Mouse (Mus musculus) liver, embryonic 15.5 days (tissue): ENCODE measurements around the gene Gps1. TPM values are rescaled to one million over a fixed set of nuclear protein-coding genes. Genes with fewer than 3 reads are reported as not detected.
A peak's percentile ranks its signal among the peaks of the same experiment; 100 is the strongest.

Experiments
- ATAC-seq: fragments of 200-750 bp; cut with Nextera tagmentation; 2 replicates; pipeline ENCODE4 v1.8.0; 2017; ENCODE audit warnings: moderate number of reproducible peaks, mild to moderate bottlenecking, moderate library complexity; ENCODE audit not compliant: insufficient read depth
- H3K27ac ChIP-seq: fragments of 300-500 bp; sonication (generic); replicated peaks from 2 replicates; pipeline ENCODE4 v1.5.1; 2015; ENCODE audit warnings: mild to moderate bottlenecking, inconsistent platforms
- H3K27me3 ChIP-seq: fragments of 300-500 bp; sonication (generic); 2 replicates; pipeline ENCODE4 v1.6.1; 2015; ENCODE audit warnings: mild to moderate bottlenecking, inconsistent platforms
- H3K36me3 ChIP-seq: fragments of 300-500 bp; sonication (generic); replicated peaks from 2 replicates; pipeline ENCODE4 v1.6.1; 2015; ENCODE audit warnings: moderate library complexity, mild to moderate bottlenecking, inconsistent platforms
- H3K4me1 ChIP-seq: fragments of 300-500 bp; sonication (generic); replicated peaks from 2 replicates; pipeline ENCODE4 v1.6.1; 2015; ENCODE audit warnings: inconsistent platforms
- H3K4me2 ChIP-seq: fragments of 300-500 bp; sonication (generic); 2 replicates; pipeline ENCODE4 v1.6.1; 2015; ENCODE audit warnings: moderate library complexity, mild to moderate bottlenecking, inconsistent platforms
- H3K4me3 ChIP-seq: fragments of 300-500 bp; sonication (generic); replicated peaks from 2 replicates; pipeline ENCODE4 v1.5.1; 2015; ENCODE audit warnings: mild to moderate bottlenecking, inconsistent platforms
- H3K9ac ChIP-seq: fragments of 300-500 bp; sonication (generic); 2 replicates; pipeline ENCODE4 v1.6.1; 2015; ENCODE audit warnings: moderate library complexity, mild to moderate bottlenecking, inconsistent platforms
- H3K9me3 ChIP-seq: fragments of 300-500 bp; sonication (generic); replicated peaks from 2 replicates; pipeline ENCODE4 v1.6.1; 2016; ENCODE audit warnings: inconsistent platforms
- WGBS: fragments of 180-500 bp; shearing (Covaris S2); methylation state at CpG from one replicate; pipeline ENCODE4 v1.1.7; 2015; ENCODE audit warnings: mixed read lengths; ENCODE audit not compliant: insufficient replicate concordance; 5-methylcytosine and 5-hydroxymethylcytosine counted together
- polyA plus RNA-seq: library from polyadenylated mRNA; unstranded; fragments of >200 nt; fragmentation: Nextera tagmentation; extraction: Ambion mirVana; gene quantifications from 2 replicates; pipeline ENCODE4 v1.2.1, GENCODE M21; 2015

Gps1 gene
- polyA plus RNA-seq, 1 experiment from 2014 or later, result 72.0 TPM

DNA sequence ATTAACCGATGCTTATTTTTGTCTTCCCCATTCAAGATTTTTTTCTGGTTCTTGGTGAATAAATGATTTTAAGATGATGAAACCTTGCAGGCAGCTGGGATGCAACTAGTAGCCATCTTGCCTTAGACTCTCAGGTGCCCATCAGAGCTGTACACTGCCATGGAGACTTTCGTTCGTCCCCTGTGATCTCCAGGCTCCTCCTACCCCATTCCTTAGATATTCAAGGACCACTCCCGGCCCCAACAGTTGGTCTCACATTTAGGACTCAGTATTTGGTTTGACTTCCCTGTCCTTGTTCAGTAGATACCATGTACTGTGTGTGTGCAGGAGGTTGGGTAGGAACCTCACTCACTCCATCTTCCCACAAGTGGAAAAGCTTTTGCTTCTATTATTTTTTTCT lies 20.7 kb downstream of the Gps1 start:
- no peak overlapping the region for H3K27ac ChIP-seq
- no peaks in the 10 kb centered on the region for H3K9me3 ChIP-seq
- H3K4me1 ChIP-seq, result peaks cover 12% of the 10 kb centered on the region
- 63% methylated on average over 4 of the region's 4 CpGs for WGBS
- H3K4me3 ChIP-seq, result no peak overlapping the region
- H3K9ac ChIP-seq, result no peak overlapping the region
- no peak for ATAC-seq
- no peaks in the 10 kb centered on the region for H3K27me3 ChIP-seq
- peaks cover 35% of the 10 kb centered on the region for H3K36me3 ChIP-seq
- no peak overlapping the region for H3K4me2 ChIP-seq

DNA sequence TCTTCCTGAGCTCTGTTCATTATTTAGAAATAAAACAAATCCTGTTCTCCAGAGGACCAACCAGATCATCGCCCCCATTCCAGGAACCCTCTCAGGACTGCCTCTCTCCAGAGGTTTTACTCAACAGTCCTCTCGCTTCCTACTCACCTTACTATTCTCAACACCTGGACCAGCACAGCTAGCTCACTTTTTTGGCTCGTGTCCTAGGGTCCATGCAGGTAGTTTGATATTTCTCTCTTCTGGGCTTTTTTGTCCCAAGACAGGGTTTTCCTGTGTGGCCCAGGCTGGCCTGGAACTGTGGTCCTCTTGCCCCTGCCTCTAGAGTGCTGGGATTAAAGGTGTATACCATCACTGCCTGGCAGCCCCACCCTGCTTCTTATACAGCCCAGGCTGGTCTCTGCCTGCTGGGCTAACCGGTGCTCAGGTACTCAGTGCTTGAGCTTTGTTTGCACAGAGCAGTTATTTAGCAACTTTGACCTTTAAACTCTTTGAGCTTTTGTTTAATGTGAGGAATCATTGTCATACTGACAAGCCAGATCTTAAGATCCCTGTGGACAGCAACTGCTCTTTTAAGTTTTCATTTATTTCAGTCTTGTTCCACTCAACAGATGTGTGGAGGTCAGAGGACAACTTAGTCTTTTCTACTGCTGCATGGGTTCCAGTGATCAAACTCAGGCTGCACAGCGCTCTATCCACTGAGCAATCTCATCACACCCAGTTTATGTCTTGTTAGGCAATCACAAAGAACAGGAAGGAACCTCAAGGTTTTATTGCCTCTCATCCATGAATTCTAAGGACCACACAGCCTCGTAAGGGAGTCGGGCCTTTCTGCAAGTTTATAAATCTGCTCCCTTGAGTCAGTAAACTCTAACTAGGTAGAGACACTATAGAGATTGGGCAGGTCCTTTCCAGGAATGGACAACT lies 21.6 kb downstream of the Gps1 start:
- H3K4me2 ChIP-seq, result no peak overlapping the region
- peaks cover 4% of the 10 kb centered on the region; the same call in 1 of the 2 replicates for H3K4me1 ChIP-seq
- no peak overlapping the region for H3K27ac ChIP-seq
- no peak overlapping the region for H3K4me3 ChIP-seq
- WGBS, result 74% methylated on average over 7 of the region's 7 CpGs
- no peaks in the 10 kb centered on the region for H3K9me3 ChIP-seq
- H3K27me3 ChIP-seq, result no peaks in the 10 kb centered on the region
- ATAC-seq, result no peak
- peaks cover 43% of the 10 kb centered on the region for H3K36me3 ChIP-seq
- no peak overlapping the region for H3K9ac ChIP-seq

DNA sequence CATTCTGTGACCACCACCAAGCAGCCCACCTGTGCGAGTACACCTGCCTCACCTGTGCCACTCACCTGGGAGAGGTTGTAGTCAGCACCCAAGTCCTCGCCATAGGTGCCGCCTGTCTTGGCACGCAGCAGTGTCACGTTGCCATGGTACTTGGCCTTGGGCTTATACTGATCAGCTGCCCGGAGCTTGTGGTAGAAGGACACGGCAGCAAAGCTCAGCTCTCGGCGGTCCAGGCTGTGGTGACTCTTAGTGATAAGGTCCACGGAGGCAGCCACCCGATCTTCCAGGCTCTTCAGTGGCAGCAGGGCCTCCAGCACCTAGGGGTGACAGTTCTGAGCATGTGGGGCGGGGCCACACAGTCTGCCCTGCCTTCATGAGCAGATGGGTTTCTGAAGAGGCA lies 23.9 kb downstream of the Gps1 start:
- no peaks in the 10 kb centered on the region for H3K27me3 ChIP-seq
- peaks cover 67% of the 10 kb centered on the region for H3K36me3 ChIP-seq
- no peak overlapping the region for H3K9ac ChIP-seq
- H3K4me1 ChIP-seq, result peaks cover 4% of the 10 kb centered on the region; the same call in 1 of the 2 replicates
- no peak overlapping the region for H3K27ac ChIP-seq
- H3K4me2 ChIP-seq, result no peak overlapping the region
- ATAC-seq, result no peak
- WGBS, result 72% methylated on average over 12 of the region's 12 CpGs
- no peaks in the 10 kb centered on the region for H3K9me3 ChIP-seq
- no peak overlapping the region for H3K4me3 ChIP-seq

DNA sequence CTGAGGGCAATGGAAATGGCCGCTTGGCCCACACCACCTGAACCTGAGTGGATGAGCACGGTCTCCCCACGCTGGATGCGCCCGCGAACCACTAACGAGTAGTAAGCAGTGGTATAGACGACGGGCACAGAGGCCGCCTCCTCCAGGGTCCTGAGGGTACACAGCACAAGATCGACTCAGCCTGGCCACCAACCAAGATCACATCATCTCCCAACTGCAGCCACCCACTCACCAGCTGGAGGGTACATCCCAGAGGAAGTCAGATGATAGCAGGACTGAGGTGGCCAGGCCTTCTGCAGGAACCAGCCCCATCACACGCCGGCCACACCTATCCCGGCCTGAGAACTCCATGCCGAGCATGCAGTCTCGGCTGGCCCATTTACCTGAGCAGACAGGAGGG lies 28.0 kb downstream of the Gps1 start:
- Histone ChIP-seq H3K27ac (no peak overlapping the region), H3K36me3 (peaks cover 100% of the 10 kb centered on the region), H3K4me3 (no peak overlapping the region), H3K27me3 (no peaks in the 10 kb centered on the region), H3K9ac (no peak overlapping the region), H3K4me2 (no peak overlapping the region), H3K4me1 (no peaks in the 10 kb centered on the region), H3K9me3 (no peaks in the 10 kb centered on the region)
- WGBS, result 85% methylated on average over 16 of the region's 16 CpGs
- no peak for ATAC-seq

DNA sequence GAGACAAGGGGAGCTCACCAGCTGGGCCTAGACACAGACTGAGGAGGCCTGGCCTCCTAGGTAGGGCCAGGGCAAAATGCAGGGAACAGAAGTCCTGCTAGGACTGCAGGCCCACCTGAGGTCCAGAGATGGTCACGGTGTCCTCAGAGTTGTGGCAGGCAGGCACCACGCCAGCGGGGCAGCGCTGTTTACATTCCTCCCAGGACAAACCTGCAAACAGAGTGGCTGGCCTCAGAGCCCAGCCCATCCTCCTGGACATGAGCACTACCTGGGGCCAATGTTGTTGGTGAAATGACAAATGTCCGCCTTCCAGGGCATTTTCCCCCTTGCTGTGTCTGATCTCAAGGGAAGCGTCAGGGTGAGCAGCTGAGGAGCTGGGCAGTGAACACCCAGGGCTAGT lies 33.3 kb downstream of the Gps1 start:
- 84% methylated on average over 6 of the region's 6 CpGs for WGBS
- H3K27me3 ChIP-seq, result no peaks in the 10 kb centered on the region
- peaks cover 99% of the 10 kb centered on the region for H3K36me3 ChIP-seq
- no peak overlapping the region for H3K27ac ChIP-seq
- no peak overlapping the region for H3K9ac ChIP-seq
- no peaks in the 10 kb centered on the region for H3K9me3 ChIP-seq
- H3K4me2 ChIP-seq, result no peak overlapping the region
- ATAC-seq, result no peak
- H3K4me1 ChIP-seq, result peaks cover 18% of the 10 kb centered on the region
- H3K4me3 ChIP-seq, result no peak overlapping the region

DNA sequence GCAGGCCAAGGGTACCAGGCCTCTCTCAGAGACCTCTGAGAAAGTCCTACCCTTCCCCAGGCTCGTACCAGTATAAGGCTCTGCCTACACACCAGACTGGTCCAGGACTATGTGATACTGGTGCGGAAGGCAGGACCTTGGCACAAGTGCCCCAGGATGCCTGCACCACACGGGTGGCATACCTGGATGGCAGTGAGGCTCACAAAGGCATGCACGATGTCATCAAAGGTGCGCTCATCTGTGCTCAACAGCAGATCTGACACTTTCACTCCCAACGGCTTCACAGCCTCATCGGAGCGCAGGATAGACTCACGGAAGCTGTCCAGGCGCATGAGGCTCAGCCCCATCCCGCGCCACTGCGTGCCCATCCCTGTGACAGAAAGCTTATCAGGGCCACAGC lies 34.2 kb downstream of the Gps1 start:
- 87% methylated on average over 13 of the region's 13 CpGs for WGBS
- Histone ChIP-seq H3K4me1 (peaks cover 27% of the 10 kb centered on the region), H3K9me3 (no peaks in the 10 kb centered on the region), H3K9ac (no peak overlapping the region), H3K36me3 (peaks cover 90% of the 10 kb centered on the region), H3K4me3 (no peak overlapping the region), H3K4me2 (no peak overlapping the region), H3K27me3 (no peaks in the 10 kb centered on the region), H3K27ac (no peak overlapping the region)
- ATAC-seq, result no peak

DNA sequence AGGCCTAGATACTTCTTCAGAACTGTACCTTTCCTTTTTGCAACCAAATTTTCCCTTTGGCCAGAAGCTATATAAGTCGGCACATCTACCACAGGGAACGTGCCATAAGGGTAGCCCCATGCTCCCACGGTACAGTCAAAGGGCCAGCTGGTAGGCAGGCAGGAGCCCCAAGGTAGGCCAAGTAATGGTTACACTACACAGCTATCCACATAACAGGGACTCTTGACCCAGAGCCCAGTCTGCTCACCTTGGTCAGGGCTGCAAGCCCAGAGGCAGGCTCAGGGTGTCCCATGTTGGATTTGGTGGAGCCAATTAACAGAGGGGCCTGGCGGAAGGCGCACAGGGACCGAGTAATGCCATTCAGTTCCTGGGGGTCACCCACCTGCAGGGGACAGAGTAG lies 35.5 kb downstream of the Gps1 start:
- no peaks in the 10 kb centered on the region for H3K9me3 ChIP-seq
- no peak overlapping the region for H3K4me2 ChIP-seq
- H3K36me3 ChIP-seq, result peaks cover 77% of the 10 kb centered on the region
- peaks cover 40% of the 10 kb centered on the region for H3K4me1 ChIP-seq
- WGBS, result 86% methylated on average over 6 of the region's 6 CpGs
- no peaks in the 10 kb centered on the region for H3K27me3 ChIP-seq
- no peak for ATAC-seq
- H3K4me3 ChIP-seq, result no peak overlapping the region
- H3K27ac ChIP-seq, result no peak overlapping the region
- H3K9ac ChIP-seq, result no peak overlapping the region

DNA sequence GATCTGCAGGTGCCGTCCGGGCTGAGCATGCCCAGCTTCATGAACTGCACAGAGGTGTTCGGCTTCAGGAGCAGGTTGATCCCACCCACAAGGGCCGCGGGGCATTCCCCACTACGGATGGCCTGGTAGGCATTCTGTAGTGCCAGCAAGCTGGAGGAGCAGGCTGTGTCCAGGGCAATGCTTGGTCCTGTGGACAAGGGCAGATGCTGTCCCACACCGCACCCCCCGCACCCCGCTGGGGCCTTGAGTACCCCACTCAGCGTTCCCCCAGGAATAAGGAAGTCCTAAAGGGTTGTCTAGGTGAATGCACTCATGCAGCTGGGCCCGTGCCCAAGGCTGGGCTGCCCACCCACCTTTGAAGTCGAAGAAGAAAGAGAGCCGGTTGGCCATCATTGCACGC lies 36.5 kb downstream of the Gps1 start:
- Histone ChIP-seq H3K9me3 (no peaks in the 10 kb centered on the region), H3K4me1 (peaks cover 50% of the 10 kb centered on the region), H3K4me2 (no peak overlapping the region), H3K9ac (no peak overlapping the region), H3K36me3 (peaks cover 67% of the 10 kb centered on the region), H3K27ac (no peak overlapping the region), H3K27me3 (no peaks in the 10 kb centered on the region), H3K4me3 (no peak overlapping the region)
- no peak for ATAC-seq
- WGBS, result 85% methylated on average over 14 of the region's 14 CpGs

DNA sequence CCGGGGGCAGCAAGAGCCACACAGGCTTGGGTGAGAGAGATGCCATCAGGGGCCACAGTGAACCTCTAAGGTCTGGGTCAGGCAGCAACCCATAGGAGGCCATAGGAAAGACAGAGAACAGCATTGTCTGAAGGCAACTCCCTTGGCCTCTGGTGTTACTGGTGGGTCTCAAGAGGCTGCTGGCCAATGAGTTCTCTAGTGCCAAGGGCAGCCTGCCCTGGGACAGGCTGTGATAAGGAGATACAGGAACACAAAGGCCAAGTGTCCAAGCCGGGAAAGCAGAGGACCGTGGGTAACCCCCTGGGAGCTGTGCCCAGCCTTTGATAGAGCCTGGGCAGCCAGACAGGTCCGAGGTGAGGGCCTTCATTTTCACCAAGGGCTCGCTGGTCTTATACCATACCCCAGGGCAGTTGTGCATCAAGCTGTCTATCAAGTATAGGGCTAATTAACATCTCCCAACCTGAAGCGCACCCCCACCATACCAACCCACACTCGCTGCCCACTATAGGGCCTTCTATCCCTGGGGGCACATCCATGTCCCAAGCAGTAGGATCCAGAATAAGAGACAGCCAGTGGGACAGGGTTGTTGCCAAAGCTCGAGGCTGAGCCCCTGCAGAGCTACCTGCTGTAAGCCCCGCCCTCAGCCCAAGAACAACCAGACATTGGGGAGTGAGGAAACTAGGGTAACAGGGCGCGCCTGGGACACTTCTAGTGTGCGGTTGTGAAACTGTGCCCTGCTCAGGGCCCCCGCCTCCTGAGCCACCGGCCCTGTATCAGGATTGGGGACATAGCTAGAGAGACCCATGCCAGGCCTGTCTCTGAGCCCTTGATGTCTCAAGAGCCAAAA lies 37.2 kb downstream of the Gps1 start:
- H3K4me3 ChIP-seq, result peak overlapping the region; percentile 69
- H3K4me1 ChIP-seq, result peaks cover 57% of the 10 kb centered on the region
- H3K27me3 ChIP-seq, result no peaks in the 10 kb centered on the region
- ATAC-seq, result no peak
- 70% methylated on average over 14 of the region's 14 CpGs for WGBS
- 0 out of 2 replicates have a peak overlapping the region, but pooled peaks have one; percentile 76 for H3K9ac ChIP-seq
- peaks cover 60% of the 10 kb centered on the region for H3K36me3 ChIP-seq
- no peaks in the 10 kb centered on the region for H3K9me3 ChIP-seq
- no peak overlapping the region for H3K27ac ChIP-seq
- peak overlapping the region; percentile 97 for H3K4me2 ChIP-seq

DNA sequence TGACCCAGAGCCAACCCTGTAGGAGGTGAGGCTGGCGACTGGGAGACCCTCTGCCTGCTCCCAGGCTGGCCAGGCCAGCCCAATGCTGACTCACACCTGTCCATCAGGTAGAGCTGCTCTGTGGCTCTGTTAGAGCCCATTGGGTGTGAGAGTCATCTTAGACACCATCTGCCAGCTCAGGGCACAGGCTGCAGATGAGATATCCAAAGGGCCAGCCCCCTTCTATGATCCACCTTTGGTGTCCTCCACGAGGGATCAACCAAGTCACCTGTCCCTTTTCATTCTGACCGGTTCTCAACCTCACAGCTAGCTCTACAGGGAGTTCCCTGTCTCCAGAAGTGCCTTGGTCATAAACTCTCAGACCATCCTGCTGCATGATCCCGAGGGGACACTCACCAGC lies 38.2 kb downstream of the Gps1 start:
- peak overlapping the region; percentile 69 for H3K4me3 ChIP-seq

More for the DNA sequence above, 38.2 kb downstream of the Gps1 start:
- Histone ChIP-seq H3K9ac (peak overlapping the region; percentile 76), H3K27ac (peak overlapping the region; percentile 80; the same call in 1 of the 2 replicates), H3K27me3 (no peaks in the 10 kb centered on the region), H3K4me2 (peak overlapping the region; percentile 97), H3K4me1 (peaks cover 59% of the 10 kb centered on the region), H3K36me3 (peaks cover 50% of the 10 kb centered on the region), H3K9me3 (no peaks in the 10 kb centered on the region)
- 34% methylated on average over 4 of the region's 4 CpGs for WGBS
- no peak for ATAC-seq
